Comparison of ENCODE assay signal across 28 mouse cellular contexts in the genomic region with DNA sequence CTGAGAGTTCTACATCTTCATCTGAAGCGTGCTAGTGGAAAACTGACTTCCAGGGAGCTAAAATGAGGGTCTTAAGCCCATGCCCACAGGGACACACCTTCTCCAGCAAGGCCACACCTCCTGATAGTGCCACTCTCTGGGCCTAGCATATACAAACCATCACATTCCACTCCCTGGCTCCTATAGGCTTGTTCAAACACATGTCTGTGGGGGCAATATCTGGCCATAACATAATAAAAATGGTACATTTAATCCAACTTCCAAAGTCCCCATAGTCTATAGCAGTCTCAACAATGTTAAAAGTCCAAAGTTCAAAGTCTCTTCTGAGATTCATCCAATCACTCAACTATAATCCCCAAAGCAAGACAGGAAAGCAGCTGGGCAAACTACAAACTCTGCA. TPM values are rescaled to one million over a fixed set of nuclear protein-coding genes. Genes with fewer than 3 reads are reported as not detected.
A peak's percentile ranks its signal among the peaks of the same experiment; 100 is the strongest.
DNase-seq lines count a peak whose midpoint lies in the region; ATAC-seq and TF ChIP-seq lines count a peak whose summit lies in the region.
"Had no signal": no experiment of that assay in that cellular context is flagged by ENCODE, and none has a peak within 500 bp of the region (broad histone marks: within the 10 kb centered on the region; RNA-seq: fewer than 3 reads in every experiment).

No protein-coding gene starts in this region.

- H3K27me3 ChIP-seq in intestine, postnatal 0 days (replicated peaks; ENCODE audit: control insufficient read depth, insufficient read depth, low read length): no peaks in the 10 kb centered on the region
- H3K27me3 ChIP-seq: CH12.LX; embryonic facial prominence, embryonic 13.5 days; embryonic facial prominence, embryonic 15.5 days; forebrain, embryonic 12.5 days; Patski had no signal

- ATAC-seq in intestine, postnatal 0 days: peak; percentile 92
- ATAC-seq: CD4-positive, CD25-positive, alpha-beta regulatory T cell, adult 4 months; forebrain, embryonic 14.5 days; forebrain, embryonic 16.5 days; Patski had no signal

- DNase-seq in heart, adult 11 months: peak; percentile 37
- DNase-seq in heart, postnatal 4 days: no peak
- no peak for DNase-seq in T-cell, adult 2 months (ENCODE audit: low spot score)
- no peak for DNase-seq in layer of hippocampus, postnatal 25 days (ENCODE audit: extremely low spot score in 1 of 2, low spot score in 1 of 2)
- DNase-seq: adrenal gland, adult 2 months; adrenal gland, postnatal 10 days; adrenal gland, postnatal 25 days; B cell, adult 2 months; cerebellum, adult 11 months; cerebellum, adult 18-20 months; cerebellum, adult 8-10 months; cerebellum, adult 9-11 months; cerebellum, postnatal 14 days; cerebellum, postnatal 36 days; embryo, embryonic 11 days had no signal

- no peaks in the 10 kb centered on the region for H3K9me3 ChIP-seq in intestine, postnatal 0 days (ENCODE audit: control insufficient read depth)
- H3K9me3 ChIP-seq: embryonic facial prominence, embryonic 13.5 days; embryonic facial prominence, embryonic 15.5 days; forebrain, embryonic 10.5 days; forebrain, embryonic 12.5 days; G1E had no signal

- H3K27ac ChIP-seq in intestine, postnatal 0 days (ENCODE audit: low read depth, low read length): peak overlapping the region; percentile 35; the same call in 1 of the 2 replicates
- H3K27ac ChIP-seq: embryonic facial prominence, embryonic 13.5 days; embryonic facial prominence, embryonic 15.5 days; forebrain, embryonic 10.5 days; forebrain, embryonic 12.5 days had no signal

- no peak overlapping the region for H3K4me2 ChIP-seq in intestine, postnatal 0 days (replicated peaks; ENCODE audit: low read depth)
- H3K4me2 ChIP-seq: embryonic facial prominence, embryonic 13.5 days; embryonic facial prominence, embryonic 15.5 days; forebrain, embryonic 12.5 days had no signal

- no peak overlapping the region for H3K4me3 ChIP-seq in intestine, postnatal 0 days (ENCODE audit: low read depth, low read length)
- H3K4me3 ChIP-seq: embryonic facial prominence, embryonic 13.5 days; embryonic facial prominence, embryonic 15.5 days; erythroblast, embryonic 14.5 days; forebrain, embryonic 10.5 days; forebrain, embryonic 12.5 days had no signal

- WGBS in intestine, postnatal 0 days: 90% methylated on average over 1 of the region's 1 CpGs

- peaks cover 70% of the 10 kb centered on the region for H3K36me3 ChIP-seq in intestine, postnatal 0 days (ENCODE audit: control insufficient read depth, insufficient read depth)

- no peaks in the 10 kb centered on the region for H3K4me1 ChIP-seq in intestine, postnatal 0 days (replicated peaks; ENCODE audit: control insufficient read depth, insufficient read depth, low read length)
- H3K4me1 ChIP-seq: embryonic facial prominence, embryonic 13.5 days had no signal

- TF ChIP-seq CTCF in intestine, postnatal 0 days (IDR thresholded peaks at IDR 0.05; ENCODE audit: low read depth): no peak

- no peak overlapping the region for H3K9ac ChIP-seq in intestine, postnatal 0 days (ENCODE audit: low read depth, low read length)
- H3K9ac ChIP-seq: embryonic facial prominence, embryonic 13.5 days; embryonic facial prominence, embryonic 15.5 days; forebrain, embryonic 12.5 days had no signal

RNA-seq across cellular contexts. Expression of a gene that starts 5.2 kb away (rescaled TPM):
- 10 to 100 TPM; 29.8 to 32.0 TPM for total RNA-seq in heart, postnatal 4 days (2021)
- 41.0 and 43.6 TPM in 2 replicates for polyA plus RNA-seq in intestine, postnatal 0 days (2015; fragmentation: Nextera tagmentation; extraction: Ambion mirVana)
- 10 to 100 TPM; 38.9 to 42.2 TPM for total RNA-seq in layer of hippocampus, postnatal 25 days (2021)

RNA-seq across cellular contexts. Expression of a gene that starts 14.3 kb away (rescaled TPM):
- 100 to 1,000 TPM in 1 of 2 experiments, 10 to 100 TPM in 1; 95.4 to 106 TPM for total RNA-seq in heart, postnatal 4 days (2021)
- polyA plus RNA-seq in intestine, postnatal 0 days (2015; fragmentation: Nextera tagmentation; extraction: Ambion mirVana): 37.4 and 43.3 TPM in 2 replicates
- total RNA-seq in layer of hippocampus, postnatal 25 days (2021): 1 to 10 TPM; 1.3 to 2.0 TPM

RNA-seq across cellular contexts. Expression of a gene that starts 36.0 kb away (rescaled TPM):
- under 1 TPM; 0.09 to 0.12 TPM for total RNA-seq in heart, postnatal 4 days (2021)
- polyA plus RNA-seq in intestine, postnatal 0 days (2015; fragmentation: Nextera tagmentation; extraction: Ambion mirVana): 1.1 and 1.2 TPM in 2 replicates
- total RNA-seq in layer of hippocampus, postnatal 25 days (2021): 1 to 10 TPM; 1.7 to 2.9 TPM
- total RNA-seq: adrenal gland, postnatal 25 days; CH12.LX; common myeloid progenitor, adult 5-6 weeks had no signal
- polyA plus RNA-seq: CD4-positive, CD25-positive, alpha-beta regulatory T cell, adult 4 months; erythroblast, embryonic 14.5 days; G1E; Patski had no signal

RNA-seq across cellular contexts. Expression of a gene that starts 55.7 kb away (rescaled TPM):
- 1 to 10 TPM; 8.9 to 9.9 TPM for total RNA-seq in heart, postnatal 4 days (2021)
- polyA plus RNA-seq in intestine, postnatal 0 days (2015; fragmentation: Nextera tagmentation; extraction: Ambion mirVana): 4.5 and 4.8 TPM in 2 replicates
- total RNA-seq in layer of hippocampus, postnatal 25 days (2021): 10 to 100 TPM; 14.3 to 16.7 TPM

Comparison
In these comparisons a context has a peak if more than half of its experiments do, and no peak if none do; other contexts are left out.
1. RNA of a gene that starts 14.3 kb away (total RNA-seq): 95.4 to 106 TPM in heart, postnatal 4 days; 1.3 to 2.0 TPM in layer of hippocampus, postnatal 25 days; every median in the first group is over 10 times any median in the second.